Mouse (Mus musculus): ENCODE results near the gene Pih1d1.
"Not testable (repeated sequence)": the region's sequence is repeated elsewhere in the genome, so short reads cannot be mapped to it uniquely, and the experiment has no call there.

The Pih1d1 gene

DNA sequence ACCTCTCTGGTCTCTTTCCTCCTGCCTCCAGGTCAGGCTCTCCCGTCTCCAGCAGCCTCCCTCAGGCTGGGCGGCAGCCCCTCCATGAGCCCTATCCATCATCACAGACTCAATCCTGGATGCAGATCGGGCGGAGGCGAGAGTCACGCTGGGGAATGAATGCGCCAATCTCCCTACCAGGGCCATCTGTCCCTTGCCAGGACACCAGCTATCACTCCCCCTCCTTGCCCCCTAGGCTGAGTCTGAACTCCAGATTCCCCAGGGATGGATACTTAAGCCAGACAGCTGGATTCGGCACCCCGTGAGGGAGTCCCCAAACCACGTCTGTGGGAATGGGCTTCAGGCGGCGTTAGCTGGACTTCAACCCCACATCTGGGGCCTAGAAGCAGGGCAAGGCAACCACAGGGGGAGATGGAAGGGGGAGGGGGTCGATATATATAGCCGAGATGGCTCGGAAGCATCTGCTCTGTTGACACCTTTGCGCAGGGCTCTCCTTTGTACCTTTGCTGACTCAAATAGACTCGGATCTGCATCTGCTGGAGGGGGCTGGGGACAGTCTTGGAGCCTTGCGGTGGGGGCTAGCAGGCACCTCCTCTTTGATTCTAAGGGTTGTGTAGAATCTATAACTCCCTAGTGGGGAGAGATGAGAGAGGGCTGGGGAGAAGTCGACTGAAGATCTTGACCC lies 13.8 kb downstream of the Pih1d1 start:
- peak; percentile 41 for DNase-seq (ENCODE audit: low read depth, low spot score)

DNA sequence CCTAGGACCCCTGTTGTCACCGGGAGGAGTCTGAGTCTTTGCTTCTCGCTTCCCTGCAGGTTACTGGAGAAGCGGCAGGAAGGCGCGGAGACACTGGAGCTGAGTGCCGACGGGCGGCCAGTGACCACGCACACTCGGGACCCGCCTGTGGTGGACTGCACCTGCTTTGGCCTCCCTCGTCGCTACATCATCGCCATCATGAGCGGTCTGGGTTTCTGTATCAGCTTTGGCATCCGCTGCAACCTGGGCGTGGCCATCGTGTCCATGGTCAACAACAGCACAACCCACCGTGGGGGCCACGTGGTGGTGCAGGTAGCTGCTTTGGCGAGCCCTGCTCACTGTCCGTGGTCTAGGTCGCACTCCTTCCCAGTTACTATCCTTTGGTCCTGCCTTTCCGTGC lies 14.6 kb downstream of the Pih1d1 start:
- no peak for DNase-seq (ENCODE audit: low read depth, low spot score)

DNA sequence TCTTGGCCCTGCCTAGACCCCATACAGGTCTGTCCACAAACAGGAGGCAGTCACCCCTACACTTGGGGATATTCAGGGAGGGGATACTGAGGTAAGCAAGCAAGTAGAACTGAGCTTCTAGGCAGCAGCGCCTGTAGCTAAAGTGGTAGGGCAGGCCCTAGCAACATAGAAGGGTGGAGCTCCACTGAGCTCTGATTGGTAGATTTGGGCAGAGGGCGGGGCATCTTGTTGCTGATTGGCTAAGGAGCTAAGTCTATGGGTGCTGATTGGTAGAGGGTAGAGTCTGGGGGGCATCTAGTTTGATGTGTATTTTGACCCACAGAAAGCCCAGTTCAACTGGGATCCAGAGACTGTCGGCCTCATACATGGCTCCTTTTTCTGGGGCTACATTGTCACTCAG lies 15.4 kb downstream of the Pih1d1 start:
- no peak for DNase-seq (ENCODE audit: low read depth, low spot score)

DNA sequence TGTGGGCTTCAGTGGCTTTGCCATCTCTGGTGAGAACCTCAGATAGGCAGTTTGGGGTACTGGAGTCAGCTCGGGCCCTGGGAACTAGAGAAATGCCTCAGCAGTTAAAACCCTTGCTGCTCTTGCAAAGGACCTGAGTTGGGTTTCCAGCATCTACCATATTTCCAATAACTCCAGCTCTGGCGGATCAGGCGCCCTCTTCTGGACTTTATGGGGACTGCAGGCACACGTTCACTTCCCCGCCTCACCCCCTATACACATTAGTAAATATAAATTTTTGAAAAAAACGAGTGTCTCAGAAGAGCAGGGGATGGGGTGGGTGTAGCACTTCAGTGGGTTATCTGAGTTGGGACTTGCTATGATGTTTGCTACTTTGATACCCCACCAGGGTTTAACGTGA lies 18.9 kb downstream of the Pih1d1 start:
- DNase-seq (ENCODE audit: low read depth, low spot score) = no peak

DNA sequence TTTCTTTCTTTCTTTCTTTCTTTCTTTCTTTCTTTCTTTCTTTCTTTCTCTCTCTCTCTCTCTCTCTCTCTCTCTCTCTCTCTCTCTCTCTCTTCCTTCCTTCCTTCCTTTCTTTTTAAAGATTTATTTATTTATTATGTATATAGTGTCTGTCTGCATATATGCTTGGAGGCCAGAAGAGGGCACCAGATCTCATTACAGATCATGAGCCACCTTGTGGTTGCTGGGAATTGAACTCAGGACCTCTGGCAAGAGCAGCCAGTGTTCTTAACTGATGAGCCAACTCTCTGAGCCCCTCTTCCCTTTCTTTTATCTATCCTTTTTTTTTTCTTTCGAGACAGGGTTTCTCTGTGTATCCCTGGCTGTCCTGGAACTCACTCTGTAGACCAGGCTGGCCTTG lies 19.7 kb downstream of the Pih1d1 start:
- DNase-seq (ENCODE audit: low read depth, low spot score) = not testable (repeated sequence)

DNA sequence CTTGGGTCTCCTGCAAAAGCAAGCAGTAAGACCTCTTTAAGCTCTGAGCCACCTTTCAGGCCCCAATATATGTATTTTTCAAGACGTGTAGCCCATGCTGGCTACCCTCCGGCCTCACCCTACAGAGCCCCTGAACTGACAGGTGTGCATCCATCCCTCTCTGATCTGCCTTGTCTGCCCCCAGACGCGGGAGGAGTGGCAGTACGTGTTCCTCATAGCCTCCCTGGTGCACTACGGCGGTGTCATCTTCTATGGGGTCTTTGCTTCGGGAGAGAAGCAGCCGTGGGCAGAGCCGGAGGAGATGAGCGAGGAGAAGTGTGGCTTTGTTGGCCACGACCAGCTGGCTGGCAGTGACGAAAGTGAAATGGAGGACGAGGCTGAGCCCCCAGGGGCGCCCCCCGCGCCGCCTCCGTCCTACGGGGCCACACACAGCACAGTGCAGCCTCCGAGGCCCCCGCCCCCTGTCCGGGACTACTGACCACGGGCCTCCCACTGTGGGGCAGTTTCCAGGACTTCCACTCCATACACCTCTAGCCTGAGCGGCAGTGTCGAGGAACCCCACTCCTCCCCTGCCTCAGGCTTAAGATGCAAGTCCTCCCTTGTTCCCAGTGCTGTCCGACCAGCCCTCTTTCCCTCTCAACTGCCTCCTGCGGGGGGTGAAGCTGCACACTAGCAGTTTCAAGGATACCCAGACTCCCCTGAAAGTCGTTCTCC lies 20.6 kb downstream of the Pih1d1 start:
- DNase-seq (ENCODE audit: low read depth, low spot score) = no peak

DNA sequence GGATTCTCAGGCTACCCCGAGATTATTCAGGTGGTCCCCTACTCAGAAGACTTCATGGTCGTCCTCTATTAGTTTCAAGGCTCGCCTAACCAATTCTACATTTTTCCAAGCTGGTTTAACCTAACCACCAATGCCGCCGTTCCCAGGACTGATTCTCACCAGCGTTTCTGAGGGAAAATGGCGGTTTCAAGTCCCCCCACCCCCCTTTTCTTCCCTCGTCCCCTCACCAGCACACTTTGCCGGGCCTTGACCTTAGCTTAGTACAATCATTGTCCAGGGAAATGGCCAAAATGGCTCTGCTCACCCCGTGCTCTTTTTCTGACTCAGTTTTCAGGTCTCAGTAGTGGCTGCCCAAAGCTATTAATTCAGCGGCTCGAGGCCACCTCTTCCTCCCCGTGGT lies 21.3 kb downstream of the Pih1d1 start:
- DNase-seq (ENCODE audit: low read depth, low spot score) = no peak

DNA sequence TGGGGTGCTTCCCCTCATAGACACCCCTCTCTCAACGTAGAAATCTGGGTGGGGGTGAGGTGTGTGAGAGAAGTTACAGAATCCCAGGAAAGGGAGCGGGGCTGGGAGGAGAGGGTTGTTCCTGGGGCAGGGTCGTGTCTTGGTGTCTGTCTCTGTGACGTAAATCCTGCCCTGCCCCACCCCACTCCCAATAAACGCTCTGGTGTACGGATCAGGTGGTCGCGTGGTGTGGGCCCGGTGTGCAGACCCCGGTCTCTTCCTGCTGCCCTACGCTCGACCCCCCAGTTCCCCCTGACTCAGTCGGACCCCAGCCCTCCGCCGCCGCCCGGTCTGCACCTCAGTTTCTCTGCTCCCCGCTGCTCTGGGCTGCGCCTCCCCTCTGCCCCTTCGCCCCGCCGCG lies 21.8 kb downstream of the Pih1d1 start:
- no peak for DNase-seq (ENCODE audit: low read depth, low spot score)

DNA sequence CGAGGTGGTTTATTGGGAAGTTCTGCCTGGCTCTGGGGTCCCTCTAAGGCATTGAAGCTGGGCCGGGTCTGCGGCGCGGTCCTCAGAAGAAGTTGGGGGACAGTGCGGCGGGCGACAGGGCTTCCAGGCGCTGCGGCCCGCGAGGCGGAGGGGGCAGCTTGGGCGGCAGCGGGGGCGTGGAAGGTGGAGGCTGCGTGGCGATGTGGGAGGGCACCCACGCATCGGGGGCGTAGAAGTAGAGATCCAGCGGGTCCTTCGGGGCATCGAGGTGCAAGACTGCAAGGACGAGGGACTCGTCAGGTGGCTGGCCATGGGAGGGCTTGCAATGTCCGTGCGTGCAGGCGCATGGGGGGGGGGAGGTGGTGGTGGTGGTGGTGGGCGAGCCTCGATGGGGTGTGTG lies 22.3 kb downstream of the Pih1d1 start:
- no peak for DNase-seq (ENCODE audit: low read depth, low spot score)

DNA sequence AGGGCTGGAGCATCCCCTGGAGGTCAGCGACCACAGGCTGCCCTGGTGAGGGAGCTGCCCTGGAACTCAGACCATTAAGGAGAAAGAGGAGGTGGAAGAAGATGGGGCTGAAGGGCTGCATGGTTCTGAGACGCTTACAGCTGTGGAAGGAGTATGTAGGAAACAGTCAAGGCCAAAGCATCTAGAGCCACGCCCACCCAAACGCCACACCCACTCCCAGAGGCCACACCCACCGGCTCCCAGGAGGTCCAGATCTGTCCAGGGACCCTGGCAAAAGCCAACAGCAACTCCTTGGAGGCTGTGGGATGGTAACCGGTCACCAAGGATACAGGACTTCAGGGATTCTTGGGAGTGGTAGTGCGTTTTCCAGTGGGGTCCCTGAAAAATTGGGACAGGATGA lies 24.4 kb downstream of the Pih1d1 start:
- no peak for DNase-seq (ENCODE audit: low read depth, low spot score)

DNA sequence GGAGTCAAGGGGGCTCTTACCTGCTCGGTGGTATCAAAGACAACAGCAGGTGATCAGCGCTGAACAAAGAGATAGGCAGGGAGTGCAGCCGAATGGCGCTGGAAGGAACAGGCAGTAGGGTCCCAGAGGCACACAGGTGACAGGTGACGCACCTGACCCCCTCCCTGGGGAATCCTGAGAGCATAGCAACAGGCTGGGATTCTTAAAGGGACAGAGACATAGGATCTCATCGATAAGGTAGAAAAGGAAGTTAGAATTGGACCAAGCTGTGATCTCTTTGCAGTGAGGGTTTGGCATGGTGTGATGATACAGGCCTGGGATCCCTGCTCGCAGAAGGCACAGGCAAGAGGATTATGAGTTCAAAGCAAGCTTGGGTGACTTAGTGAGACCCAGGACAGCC lies 25.4 kb downstream of the Pih1d1 start, which contains the start of gene Gfy:
Gfy (minus strand) TSS at position 101 of the 400 bp plus-strand sequence.
- no peak for DNase-seq (ENCODE audit: low read depth, low spot score)

DNA sequence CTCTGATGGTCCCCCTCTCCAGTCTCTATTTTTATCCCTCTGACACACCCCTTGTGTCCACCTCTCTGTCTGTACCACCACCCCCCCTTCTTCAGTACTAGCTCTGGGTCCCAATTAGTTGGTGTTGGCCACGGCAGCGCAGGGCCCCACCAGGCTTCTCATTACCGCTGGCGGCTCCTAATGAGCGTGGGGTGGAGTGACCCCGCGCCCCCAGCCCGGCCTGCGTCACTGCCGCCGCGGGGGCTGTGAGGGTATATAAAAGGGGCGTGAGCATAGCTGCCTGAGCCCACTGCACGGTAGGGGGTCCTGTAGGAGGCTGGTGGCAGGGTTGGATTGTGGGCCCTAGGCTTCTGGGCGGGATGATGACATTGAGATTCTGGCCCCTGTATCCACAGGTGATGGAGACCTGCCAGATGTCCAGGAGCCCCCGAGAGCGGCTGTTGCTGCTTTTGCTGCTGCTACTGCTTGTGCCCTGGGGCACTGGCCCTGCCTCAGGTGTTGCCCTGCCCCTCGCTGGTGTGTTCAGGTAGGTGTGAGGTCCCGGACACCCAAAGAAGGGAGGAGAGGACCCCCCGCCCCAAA lies 26.9 kb downstream of the Pih1d1 start, which contains the start of gene Pth2:
Pth2 (plus strand) TSS at position 100 of the 582 bp plus-strand sequence.
- no peak for DNase-seq (ENCODE audit: low read depth, low spot score)

DNA sequence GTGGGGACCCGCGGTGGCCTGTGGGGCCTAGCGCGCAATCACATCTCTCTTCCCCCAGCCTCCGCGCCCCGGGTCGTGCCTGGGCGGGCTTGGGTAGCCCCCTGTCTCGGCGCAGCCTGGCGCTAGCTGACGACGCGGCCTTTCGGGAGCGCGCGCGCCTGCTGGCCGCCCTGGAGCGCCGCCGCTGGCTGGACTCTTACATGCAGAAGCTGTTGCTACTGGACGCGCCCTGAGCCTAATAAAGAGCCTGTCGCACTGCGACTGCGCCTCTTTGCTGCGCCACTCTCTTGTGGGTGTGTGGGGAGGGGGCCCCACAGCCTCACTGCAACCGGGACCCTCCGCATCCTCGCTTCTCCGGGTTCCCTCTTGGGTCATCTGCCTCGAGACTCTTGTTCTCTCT lies 27.4 kb downstream of the Pih1d1 start:
- no peak for DNase-seq (ENCODE audit: low read depth, low spot score)

DNA sequence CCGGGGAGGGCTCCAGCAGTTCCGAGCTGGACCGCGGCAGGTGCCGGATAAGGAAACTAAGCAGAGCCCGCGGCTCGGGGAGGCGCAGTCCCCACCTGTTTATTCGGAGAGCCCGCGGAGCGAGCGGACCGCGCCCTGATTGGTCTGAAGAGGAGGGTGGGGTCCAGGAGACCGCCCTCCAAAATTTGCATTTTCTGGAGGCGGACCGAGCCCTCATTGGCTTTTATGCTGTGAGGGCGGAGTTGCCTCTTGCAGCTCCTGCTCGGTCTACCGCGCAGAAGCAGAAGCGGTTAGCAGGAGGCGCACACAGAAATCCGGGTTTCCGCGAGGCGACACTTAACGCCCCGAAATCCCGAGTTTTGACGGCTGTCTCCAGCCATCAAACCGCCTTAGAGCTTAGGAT lies 28.1 kb downstream of the Pih1d1 start:
- peak; percentile 91 for DNase-seq (ENCODE audit: low read depth, low spot score)

DNA sequence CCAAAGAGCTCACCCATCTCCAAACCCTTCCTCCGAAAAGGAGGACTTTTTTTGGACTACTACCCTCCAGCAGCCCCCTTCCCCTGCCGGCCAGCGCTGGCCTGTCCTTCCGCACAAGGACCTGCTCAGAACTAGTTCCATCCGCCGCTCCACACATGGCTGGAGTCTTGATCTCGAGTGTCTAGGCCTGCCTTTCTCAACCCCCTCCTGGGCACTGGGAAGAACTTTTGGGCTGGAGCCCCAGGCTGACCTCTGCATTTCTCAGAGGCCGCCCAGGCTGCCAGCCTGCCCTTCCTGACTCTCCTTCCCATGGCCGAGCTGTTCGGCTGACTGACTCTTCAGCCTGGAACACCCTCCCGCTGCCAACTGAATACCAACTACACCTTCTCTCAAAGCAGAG lies 28.5 kb downstream of the Pih1d1 start:
- DNase-seq (ENCODE audit: low read depth, low spot score) = no peak

DNA sequence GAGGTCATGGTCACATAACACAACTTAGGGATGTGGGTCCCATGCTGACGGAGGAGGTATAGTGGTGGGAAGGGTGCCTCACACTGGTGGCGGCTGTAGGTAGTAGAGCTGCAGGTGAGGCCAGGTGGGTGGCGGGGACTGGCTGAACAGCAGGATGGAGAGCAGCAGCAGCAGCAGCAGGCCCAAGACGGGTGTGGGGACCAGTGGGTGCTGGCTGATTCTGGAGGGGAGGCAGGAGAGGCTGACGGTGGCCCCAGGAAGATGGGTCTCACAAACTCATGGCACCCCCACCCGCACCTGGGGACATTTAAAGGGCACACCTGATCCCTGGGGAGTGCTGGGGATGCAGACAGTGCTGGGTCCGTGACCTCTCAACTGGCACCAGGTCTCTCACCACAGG lies 29.6 kb downstream of the Pih1d1 start:
- no peak for DNase-seq (ENCODE audit: low read depth, low spot score)

DNA sequence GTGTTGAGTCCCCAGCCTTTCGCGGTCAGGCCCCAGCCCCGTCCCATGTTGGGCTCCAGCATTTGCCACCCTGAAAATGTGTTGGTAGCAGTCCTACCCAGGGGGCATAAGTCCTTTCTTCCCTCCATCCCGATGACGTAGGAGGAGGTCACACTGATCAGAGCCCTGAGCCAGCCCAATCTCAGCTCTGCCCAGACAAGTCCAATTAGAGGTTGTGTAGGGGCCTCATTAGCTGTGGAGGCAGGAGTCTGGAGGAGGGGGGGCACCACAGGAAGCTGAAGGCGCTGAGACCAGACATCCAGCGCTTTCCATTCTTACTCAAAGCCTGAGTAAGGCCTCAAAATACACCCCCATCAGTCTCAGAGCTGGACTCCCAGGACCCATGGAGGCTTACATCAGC lies 31.8 kb downstream of the Pih1d1 start:
- no peak for DNase-seq (ENCODE audit: low read depth, low spot score)

DNA sequence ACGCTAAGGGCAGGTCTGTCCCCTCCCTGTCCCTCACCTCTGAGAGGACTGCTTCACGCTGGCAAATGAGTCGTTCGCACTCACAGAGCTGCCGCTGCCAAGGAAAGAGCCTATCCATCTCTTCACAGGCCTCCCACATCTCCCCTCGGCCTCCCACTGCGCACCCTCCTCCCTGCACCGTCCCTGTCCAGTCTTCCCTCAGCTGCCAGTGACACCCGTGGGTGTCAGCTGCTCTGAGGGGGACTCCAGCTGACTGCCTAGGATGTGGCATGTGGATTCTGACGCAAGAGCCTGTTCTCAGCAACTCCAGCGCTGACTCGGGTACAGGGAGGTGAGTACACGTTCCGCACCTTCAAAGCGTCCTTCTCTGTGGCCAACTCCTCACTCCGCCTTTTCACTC lies 35.5 kb downstream of the Pih1d1 start:
- no peak for DNase-seq (ENCODE audit: low read depth, low spot score)

DNA sequence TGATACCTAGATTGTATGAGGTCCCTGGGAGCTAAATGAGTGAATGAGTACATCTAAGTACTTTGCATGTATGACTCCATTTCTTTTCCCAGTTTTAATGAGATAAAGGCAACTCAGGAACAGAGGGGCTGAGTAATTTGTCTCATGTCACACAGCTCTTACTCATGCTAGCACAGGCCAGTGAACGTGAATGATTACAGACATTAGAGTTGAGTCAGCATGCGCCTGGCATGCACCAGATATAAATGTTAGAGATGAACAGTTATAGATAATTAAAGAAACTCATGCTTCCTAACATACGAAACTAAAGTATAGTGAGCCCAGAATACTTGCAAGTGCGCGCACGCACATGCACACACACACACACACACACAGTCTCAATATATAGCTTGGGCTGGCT lies 36.1 kb downstream of the Pih1d1 start:
- no peak for DNase-seq (ENCODE audit: low read depth, low spot score)

DNA sequence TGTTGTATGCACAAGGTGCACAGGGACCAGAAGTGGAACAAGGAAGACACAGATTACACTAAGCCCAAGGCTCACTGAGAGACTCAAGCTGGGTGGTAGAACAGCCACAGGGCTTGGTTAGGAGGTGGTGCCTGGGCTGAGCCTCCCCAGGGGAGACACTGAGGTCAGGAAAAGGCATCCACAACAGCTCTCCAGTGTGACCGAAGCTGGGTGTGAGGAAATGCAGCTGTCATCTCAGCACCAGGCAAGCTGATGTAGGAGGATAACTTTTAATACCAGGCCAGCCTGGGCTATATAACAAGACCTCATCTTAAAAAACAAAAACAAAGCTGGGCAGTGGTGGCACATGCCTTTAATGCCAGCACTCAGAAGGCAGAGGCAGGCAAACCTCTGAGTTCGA lies 37.1 kb downstream of the Pih1d1 start:
- no peak for DNase-seq (ENCODE audit: low read depth, low spot score)

DNA sequence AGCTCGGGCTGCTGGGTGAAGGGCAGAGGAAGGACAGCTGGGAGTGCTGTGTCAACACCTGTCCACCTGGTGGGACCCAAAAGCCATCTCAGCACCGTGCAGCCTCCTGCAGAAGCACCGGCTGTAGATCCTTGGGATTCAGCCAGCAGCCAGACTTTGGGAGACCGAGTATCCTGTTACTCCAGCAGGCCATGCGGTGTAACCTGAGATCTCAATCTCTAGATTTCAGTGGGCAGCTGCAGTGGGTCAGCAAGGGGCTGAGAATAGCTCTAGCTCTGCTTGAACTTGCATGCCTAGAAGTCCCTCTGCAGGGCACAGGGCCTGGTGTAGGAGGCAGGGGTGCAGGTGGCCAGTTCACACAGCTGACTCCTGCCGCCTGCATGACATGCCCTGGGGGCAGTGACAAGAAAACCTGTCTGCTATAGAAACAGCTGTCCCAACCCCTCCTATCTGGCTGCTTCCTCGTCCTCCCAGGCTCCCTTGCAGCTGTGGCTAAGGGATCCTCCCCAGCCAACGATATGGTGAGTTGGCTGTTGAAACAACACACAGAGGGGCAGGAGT lies 37.8 kb downstream of the Pih1d1 start:
- DNase-seq (ENCODE audit: low read depth, low spot score) = peak; percentile 68

DNA sequence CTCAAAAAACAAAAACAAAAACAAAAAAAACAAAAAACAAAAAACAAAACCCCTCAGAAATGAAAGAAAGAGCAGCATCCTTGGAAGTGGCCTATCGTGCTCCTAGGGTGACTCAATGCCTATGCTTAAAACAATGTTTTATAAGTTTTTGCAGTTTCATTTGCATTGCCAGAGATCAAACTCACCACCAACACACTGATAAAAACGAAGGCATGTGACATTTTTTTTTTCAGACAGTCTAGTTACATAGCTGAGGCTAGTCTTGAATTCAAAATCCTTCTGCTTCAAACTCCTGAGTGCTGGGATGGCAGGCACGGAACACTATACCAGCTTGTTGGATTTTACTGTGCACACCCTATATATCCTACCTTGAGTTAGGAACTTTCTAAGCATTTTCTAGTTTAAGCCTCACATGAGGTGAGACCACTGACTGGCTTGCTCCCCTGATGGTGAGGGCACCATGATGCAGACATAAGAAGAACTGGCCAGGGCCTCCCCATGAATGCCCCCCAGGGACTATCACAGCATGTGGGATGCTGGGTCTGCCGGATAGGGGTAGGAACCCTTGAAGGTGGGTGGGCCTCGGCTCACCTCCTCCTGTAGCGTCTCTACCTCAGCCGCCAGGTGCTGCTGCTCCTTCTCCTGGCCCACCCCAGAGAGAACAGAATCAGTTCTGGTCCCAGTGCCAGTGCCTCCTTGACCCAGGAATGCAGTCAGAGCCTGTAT lies 38.6 kb downstream of the Pih1d1 start:
- no peak for DNase-seq (ENCODE audit: low read depth, low spot score)

Data from mesoderm, embryonic 11.5 days (tissue).